Mouse (Mus musculus) lung, embryonic 14.5 days (tissue): ENCODE measurements at regions not wholly inside any gene's neighbourhood (a gene's known extent, or its start where the extent isn't known, plus 50 kb on each side); places are given as distances from the start of the nearest gene placed in this dataset.

Experiments used
- ATAC-seq: fragments of 200-750 bp; cut with Nextera tagmentation; 2 replicates; pipeline ENCODE4 v1.8.0; 2017; ENCODE audit warnings: mild to moderate bottlenecking, moderate TSS enrichment, moderate library complexity; ENCODE audit not compliant: insufficient read depth
- DNase-seq: peaks from one replicate; pipeline ENCODE4 v3.0.0-alpha.2; 2015
- H3K27ac ChIP-seq: fragments of 300-500 bp; sonication (generic); 2 replicates; pipeline ENCODE4 v1.5.1; 2014; ENCODE audit warnings: low read depth, mild to moderate bottlenecking, moderate library complexity
- H3K27me3 ChIP-seq: fragments of 300-500 bp; sonication (generic); 2 replicates; pipeline ENCODE4 v1.6.1; 2014; ENCODE audit warnings: low read length, control low read depth; ENCODE audit not compliant: insufficient read depth
- H3K36me3 ChIP-seq: fragments of 300-500 bp; sonication (generic); 2 replicates; pipeline ENCODE4 v1.6.1; 2014; ENCODE audit warnings: control low read depth; ENCODE audit not compliant: insufficient read depth
- H3K4me1 ChIP-seq: fragments of 300-500 bp; sonication (generic); 2 replicates; pipeline ENCODE4 v1.6.1; 2014; ENCODE audit warnings: antibody characterized with exemption, control low read depth; ENCODE audit not compliant: insufficient read depth
- H3K4me2 ChIP-seq: fragments of 300-500 bp; sonication (generic); 2 replicates; pipeline ENCODE4 v1.6.1; 2014; ENCODE audit warnings: mild to moderate bottlenecking
- H3K4me3 ChIP-seq: fragments of 300-500 bp; sonication (generic); 2 replicates; pipeline ENCODE4 v1.5.1; 2014; ENCODE audit warnings: low read depth, low read length
- H3K9ac ChIP-seq: fragments of 300-500 bp; sonication (generic); 2 replicates; pipeline ENCODE4 v1.6.1; 2014
- H3K9me3 ChIP-seq: fragments of 300-500 bp; sonication (generic); 2 replicates; pipeline ENCODE4 v1.6.1; 2016; ENCODE audit warnings: low read depth, low read length, control low read depth
- CTCF ChIP-seq: IDR thresholded peaks from 2 replicates; pipeline ENCODE4 v1.5.1; 2016; ENCODE audit warnings: antibody characterized with exemption, low read depth
- whole genome bisulfite sequencing: fragments of 180-500 bp; shearing (Covaris S2); extraction: QIAGEN DNeasy Blood & Tissue Kit; methylation state at CpG from one replicate; pipeline ENCODE4 v1.1.7; 2014; 5-methylcytosine and 5-hydroxymethylcytosine counted together

DNA sequence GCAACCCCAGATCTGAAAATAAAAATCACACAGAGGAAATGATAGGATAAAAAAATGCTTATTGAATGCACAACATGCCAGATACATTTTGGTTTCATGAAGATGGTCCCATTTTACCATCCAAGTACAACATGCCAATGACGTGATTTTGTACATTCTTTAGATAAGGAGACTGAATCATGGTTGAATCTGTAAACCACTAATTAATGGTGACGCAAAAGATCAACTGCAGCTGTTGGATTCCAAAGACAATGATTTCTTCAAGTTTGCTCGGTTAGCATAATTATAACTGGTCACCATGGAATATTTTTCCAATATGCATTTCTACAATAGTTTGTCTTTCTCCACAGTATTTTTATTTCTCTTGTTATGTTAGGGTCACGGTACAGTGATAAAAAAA lies 336.6 kb downstream of the Tmem182 start:
- no peak for TF ChIP-seq CTCF
- Histone ChIP-seq H3K9me3 (no peaks in the 10 kb centered on the region), H3K27me3 (no peaks in the 10 kb centered on the region), H3K4me3 (no peak overlapping the region), H3K9ac (no peak overlapping the region), H3K4me2 (no peak overlapping the region), H3K4me1 (no peaks in the 10 kb centered on the region), H3K36me3 (no peaks in the 10 kb centered on the region), H3K27ac (no peak overlapping the region)
- no peak for ATAC-seq
- DNase-seq: no peak
- WGBS: 60% methylated on average over 4 of the region's 4 CpGs

GRCm38 (mm10) chr1:41152516-41152915 lies 347.1 kb downstream of the Tmem182 start:
- Histone ChIP-seq H3K27me3 (no peaks in the 10 kb centered on the region), H3K27ac (no peak overlapping the region), H3K36me3 (no peaks in the 10 kb centered on the region), H3K4me2 (no peak overlapping the region), H3K9me3 (no peaks in the 10 kb centered on the region), H3K4me1 (0 out of 2 replicates have a peak, but pooled peaks cover 3% of the 10 kb centered on the region), H3K9ac (no peak overlapping the region), H3K4me3 (no peak overlapping the region)
- peak; percentile 65 for TF ChIP-seq CTCF
- peak; percentile 89 for DNase-seq
- 38% methylated on average over 1 of the region's 1 CpGs for WGBS
- ATAC-seq: no peak

DNA sequence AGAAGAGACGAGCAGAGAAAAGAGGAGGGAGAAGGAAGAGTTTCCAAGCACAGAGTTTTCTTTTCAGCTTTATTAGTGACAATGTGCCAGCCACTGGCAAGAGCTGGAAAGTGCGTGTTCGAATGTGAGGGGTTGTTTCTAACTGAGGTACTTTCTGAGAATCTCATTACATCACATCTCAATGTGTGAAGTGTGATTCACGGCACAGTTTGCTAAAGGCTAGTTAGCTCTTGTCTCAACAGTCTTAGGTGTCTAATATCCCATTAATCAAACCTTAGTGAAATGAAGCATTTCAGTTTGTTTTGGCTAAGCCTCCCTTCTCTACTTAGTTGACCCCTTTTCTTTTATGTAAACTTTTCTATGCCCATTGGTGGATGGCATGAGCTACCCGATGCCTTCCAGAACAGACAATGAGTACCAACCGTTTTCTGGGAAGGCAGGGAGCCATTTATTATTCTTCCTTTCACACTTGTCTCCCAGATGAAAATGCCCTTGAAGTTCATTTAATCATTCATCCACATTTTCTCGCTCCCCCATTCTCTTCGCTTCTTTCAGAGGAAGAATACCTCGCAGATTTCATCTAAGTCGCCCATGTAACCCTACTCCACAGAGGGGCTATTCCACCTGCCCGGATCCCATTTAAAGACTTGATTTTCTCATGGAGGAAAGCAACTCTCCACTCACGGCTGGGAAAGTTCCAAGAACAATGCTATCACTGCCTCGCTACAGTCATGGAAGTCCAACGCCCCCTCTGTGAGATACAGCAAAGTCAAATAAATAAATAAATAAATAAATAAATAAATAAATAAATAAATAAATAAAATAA lies 348.0 kb downstream of the Tmem182 start:
- Histone ChIP-seq H3K27me3 (no peaks in the 10 kb centered on the region), H3K9ac (no peak overlapping the region), H3K36me3 (no peaks in the 10 kb centered on the region), H3K4me1 (0 out of 2 replicates have a peak, but pooled peaks cover 3% of the 10 kb centered on the region), H3K27ac (no peak overlapping the region), H3K9me3 (no peaks in the 10 kb centered on the region), H3K4me3 (no peak overlapping the region), H3K4me2 (no peak overlapping the region)
- no peak for ATAC-seq
- DNase-seq: no peak
- no peak for TF ChIP-seq CTCF
- WGBS: 73% methylated on average over 14 of the region's 14 CpGs

- H3K4me2 ChIP-seq: no peak overlapping the region
- DNase-seq (no peak), ATAC-seq (no peak)
- H3K9me3 ChIP-seq: no peaks in the 10 kb centered on the region
- TF ChIP-seq CTCF: no peak
- H3K36me3 ChIP-seq: no peaks in the 10 kb centered on the region
- H3K4me3 ChIP-seq: no peak overlapping the region
- 0 out of 2 replicates have a peak, but pooled peaks cover 3% of the 10 kb centered on the region for H3K4me1 ChIP-seq
- H3K27me3 ChIP-seq: no peaks in the 10 kb centered on the region
- no peak overlapping the region for H3K9ac ChIP-seq
- WGBS: 57% methylated on average over 4 of the region's 4 CpGs
- no peak overlapping the region for H3K27ac ChIP-seq
Observed at GRCm38 (mm10) chr1:41154198-41154597, 348.8 kb downstream of the Tmem182 start.

DNA sequence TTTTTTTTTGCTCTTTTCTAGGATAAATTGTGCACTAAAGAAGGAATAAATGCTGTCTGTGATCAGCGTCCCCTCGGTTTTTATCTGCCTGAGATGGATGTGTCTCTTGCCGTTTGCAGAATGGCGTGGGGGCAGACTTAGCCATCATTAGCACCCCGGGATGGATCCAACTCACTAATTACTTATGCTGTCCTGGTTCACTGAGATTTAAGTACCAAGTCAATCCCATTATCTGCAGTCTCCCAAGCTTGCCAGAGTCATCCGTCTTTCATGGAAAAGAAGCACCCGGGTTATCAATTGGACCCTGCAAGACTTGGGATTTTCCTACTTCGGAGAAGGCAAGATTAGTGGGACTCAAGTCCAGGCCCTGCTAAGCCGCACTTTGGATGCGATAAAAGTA lies 351.5 kb downstream of the Tmem182 start:
- H3K27me3 ChIP-seq: no peaks in the 10 kb centered on the region
- H3K4me3 ChIP-seq: no peak overlapping the region
- no peak overlapping the region for H3K27ac ChIP-seq
- no peaks in the 10 kb centered on the region for H3K36me3 ChIP-seq
- ATAC-seq (no peak), DNase-seq (no peak)
- H3K4me2 ChIP-seq: no peak overlapping the region
- no peak for TF ChIP-seq CTCF
- H3K4me1 ChIP-seq: 0 out of 2 replicates have a peak, but pooled peaks cover 3% of the 10 kb centered on the region
- no peak overlapping the region for H3K9ac ChIP-seq
- 36% methylated on average over 10 of the region's 10 CpGs for WGBS
- H3K9me3 ChIP-seq: no peaks in the 10 kb centered on the region

- no peaks in the 10 kb centered on the region for H3K36me3 ChIP-seq
- no peak overlapping the region for H3K4me3 ChIP-seq
- TF ChIP-seq CTCF: no peak
- 0 out of 2 replicates have a peak, but pooled peaks cover 3% of the 10 kb centered on the region for H3K4me1 ChIP-seq
- peak; percentile 82 for ATAC-seq
- WGBS: 28% methylated on average over 21 of the region's 21 CpGs
- no peak overlapping the region for H3K9ac ChIP-seq
- H3K9me3 ChIP-seq: no peaks in the 10 kb centered on the region
- H3K27ac ChIP-seq: no peak overlapping the region
- H3K4me2 ChIP-seq: peak overlapping the region; percentile 25
- DNase-seq: peak; percentile 89
- H3K27me3 ChIP-seq: no peaks in the 10 kb centered on the region
Observed at GRCm38 (mm10) chr1:41157651-41158513, 352.5 kb downstream of the Tmem182 start.
